Mouse (Mus musculus) urinary bladder, postnatal 14 days (tissue): Measurements from ENCODE around the gene Padi1.

ENCODE experiments used
- DNase-seq: peaks from one replicate; pipeline ENCODE4 v3.0.0; 2021; ENCODE audit warnings: low spot score

Padi1 gene

GRCm38 (mm10) chr4:140845666-140846065 is at the start of gene Padi1:
TSS of gene Padi1 (minus strand) at chr4:140845778.
- DNase-seq = peak; percentile 38

DNA sequence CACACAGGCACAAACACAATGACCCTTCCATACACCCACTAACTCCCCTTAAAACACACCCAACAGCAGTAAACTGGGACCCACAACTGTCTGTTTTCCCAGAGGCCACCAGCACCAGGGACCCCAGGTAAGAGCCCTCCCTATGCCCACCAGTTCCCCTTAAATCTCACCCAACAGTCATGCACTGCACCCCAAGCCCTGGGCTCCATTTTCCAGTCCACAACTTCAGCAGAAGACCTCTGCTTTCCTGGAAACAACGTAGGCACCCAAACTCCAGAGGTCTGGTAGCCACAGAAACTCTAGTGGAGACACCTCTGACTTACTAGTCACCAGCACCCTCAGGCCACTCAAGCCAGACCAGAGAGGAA is 46.6 kb upstream of the Padi1 start:
- no peak for DNase-seq

- no peak for DNase-seq
Observed at GRCm38 (mm10) chr4:140891525-140892162, 46.1 kb upstream of the Padi1 start.

GRCm38 (mm10) chr4:140883852-140884251 is 38.3 kb upstream of the Padi1 start:
- peak; percentile 52 for DNase-seq

GRCm38 (mm10) chr4:140882981-140883380 is 37.4 kb upstream of the Padi1 start:
- DNase-seq = no peak

DNA sequence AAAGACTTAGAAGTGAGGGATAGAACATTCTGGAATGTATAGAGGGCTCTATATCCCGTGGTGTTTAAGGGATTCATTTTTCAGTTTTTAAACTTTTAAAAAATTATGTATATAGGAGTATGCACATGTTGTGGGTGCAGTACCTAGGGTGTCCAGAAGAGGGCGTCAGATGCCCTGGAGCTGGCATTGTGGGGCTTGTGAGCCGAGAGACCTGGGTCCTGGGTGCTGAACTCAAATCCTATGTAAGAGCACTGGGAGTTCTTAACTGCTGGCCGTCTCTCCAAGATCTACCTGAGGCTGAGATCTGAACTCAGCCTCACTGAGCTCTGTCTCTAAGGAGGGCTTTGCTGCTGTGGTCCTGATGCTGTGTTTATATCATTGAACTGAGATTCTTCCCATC is 36.8 kb upstream of the Padi1 start:
- no peak for DNase-seq

- peak; percentile 2 for DNase-seq
Observed at GRCm38 (mm10) chr4:140881771-140882170, 36.2 kb upstream of the Padi1 start.

DNA sequence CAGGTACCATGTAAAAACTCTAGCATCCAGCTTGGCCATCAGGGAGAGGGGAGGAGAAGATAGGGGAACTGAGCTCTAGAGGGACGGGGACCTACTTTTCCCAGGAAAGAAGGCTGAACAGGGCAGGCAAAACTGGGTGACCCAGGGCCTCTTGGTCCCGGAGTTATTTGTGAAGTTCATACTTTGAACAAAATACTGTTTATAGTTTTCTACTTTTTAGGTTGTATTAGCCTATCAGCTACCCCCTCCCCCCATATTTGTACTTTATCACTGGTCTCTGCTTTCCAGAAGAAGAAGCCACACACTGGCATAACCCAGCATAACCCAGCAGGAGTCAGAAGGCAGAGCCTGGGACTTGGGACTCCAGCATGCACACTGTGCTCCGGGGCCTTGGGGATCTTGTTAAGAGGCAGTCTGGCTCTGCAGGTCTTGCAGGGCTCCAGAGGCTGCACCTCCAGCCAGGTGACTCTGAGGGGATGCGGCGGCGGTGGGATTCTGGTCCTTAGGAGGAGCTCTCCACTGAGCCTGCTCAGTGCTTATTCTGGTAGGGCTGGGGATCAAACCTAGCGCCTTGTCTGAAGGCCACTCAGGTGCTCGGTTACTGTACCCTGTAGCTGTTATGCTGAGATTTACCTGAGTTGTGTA is 35.6 kb upstream of the Padi1 start:
- no peak for DNase-seq

DNA sequence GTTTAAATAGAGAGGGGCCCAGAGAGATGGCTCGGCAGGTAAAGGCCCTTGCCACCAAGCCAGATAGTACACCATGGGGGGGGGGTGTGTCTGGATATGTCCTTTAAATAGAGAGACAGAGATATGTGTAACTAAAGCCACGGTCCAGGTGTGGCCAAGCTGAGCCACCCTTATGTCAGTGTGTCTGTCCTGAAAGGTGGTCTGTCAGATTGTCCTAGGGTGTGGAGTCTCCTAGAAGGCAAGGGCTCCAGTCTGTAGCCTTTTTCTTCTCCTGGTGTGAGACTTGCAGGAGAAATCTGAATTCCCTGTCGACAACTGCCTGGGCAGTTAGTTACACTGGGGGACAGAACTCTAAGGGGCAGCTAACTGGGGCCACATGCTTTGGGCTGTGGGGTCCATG is 34.6 kb upstream of the Padi1 start:
- DNase-seq = no peak

DNA sequence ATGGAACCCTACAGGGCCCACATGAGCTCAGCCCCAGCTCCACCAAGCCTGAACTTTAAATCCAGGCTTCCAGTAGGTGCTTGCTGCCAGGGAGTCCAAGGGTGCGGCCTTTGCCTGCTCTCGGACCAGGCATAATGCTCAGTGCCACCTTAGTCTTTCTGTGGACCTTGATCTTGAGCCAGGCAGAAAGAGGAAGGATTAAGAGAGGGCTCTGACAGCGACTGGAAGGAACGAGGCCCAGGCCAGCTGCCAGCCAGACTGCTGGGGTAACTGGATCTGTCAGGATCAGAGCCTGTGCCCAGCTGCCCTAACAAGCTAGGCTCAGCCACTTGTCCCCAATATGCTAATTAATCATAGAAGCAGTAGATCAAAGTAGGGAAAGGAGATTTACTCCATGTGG is 34.2 kb upstream of the Padi1 start:
- peak; percentile 8 for DNase-seq

GRCm38 (mm10) chr4:140879116-140879515 is 33.5 kb upstream of the Padi1 start:
- no peak for DNase-seq

- DNase-seq = no peak
Observed at GRCm38 (mm10) chr4:140878655-140879054, 33.1 kb upstream of the Padi1 start.

DNA sequence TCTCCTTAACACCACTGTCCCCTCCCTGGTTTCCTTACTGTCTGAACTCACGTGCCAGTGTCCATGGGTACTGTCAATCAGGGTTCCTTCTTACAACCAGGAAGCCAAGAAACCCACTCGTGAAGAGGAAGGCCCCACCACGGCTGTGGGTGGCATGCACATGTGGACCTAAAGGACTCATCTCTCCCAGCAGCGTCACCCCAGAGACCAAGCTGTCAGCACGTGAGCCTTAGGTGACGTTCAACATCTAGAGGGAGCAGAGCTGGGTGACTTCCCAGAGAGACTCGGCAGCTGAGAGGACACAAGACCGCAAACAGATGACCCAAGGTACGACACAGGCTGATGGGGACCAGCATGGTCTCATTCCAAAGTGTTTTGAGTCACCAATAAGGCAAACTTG is 31.9 kb upstream of the Padi1 start:
- no peak for DNase-seq

DNA sequence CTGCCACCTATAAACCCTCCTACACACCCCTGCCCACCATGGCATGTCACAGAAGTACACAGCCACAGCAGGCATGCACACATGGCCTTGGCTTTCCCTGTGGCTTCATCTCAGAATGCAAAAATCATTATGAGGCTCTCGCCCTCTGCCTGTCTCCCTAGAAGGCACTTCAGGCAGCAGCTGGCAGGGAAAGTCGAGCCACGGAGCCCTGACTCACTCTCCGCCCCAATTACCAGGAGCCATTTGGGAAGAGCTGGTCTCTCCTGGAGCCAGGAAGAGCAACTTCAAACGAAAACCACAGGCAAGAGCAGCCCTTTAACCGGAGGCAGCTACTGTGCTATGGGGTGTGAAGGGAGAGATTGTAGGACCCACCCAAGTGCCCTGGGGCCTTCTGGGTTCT is 31.1 kb upstream of the Padi1 start:
- no peak for DNase-seq

- no peak for DNase-seq
Observed at GRCm38 (mm10) chr4:140876161-140876560, 30.6 kb upstream of the Padi1 start.

GRCm38 (mm10) chr4:140873011-140873410 is 27.4 kb upstream of the Padi1 start:
- no peak for DNase-seq

- no peak for DNase-seq
Observed at GRCm38 (mm10) chr4:140872686-140872992, 27.1 kb upstream of the Padi1 start.

- DNase-seq = no peak
Observed at GRCm38 (mm10) chr4:140871851-140872685, 26.5 kb upstream of the Padi1 start.

DNA sequence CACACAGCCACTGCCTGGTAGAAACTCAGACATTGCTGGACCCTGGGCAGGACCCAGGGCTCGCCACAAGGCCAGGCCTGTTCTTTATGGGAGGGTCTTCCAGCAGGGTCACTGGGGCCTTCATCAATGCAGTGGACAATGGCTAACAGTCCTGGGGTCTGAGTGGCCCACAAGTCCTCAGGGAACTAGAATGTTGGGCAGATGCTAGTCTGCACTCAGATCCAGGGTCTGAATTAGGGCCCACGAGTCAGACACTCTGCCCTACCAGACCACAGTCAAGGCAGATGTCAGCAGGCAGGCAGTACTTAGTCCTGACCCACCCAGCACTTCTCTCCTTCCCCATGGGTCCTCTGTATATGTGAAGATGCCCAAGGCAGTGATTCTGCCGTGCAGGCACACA is 25.8 kb upstream of the Padi1 start:
- no peak for DNase-seq

GRCm38 (mm10) chr4:140870876-140871275 is 25.3 kb upstream of the Padi1 start:
- no peak for DNase-seq

- DNase-seq = no peak
Observed at GRCm38 (mm10) chr4:140869945-140870344, 24.4 kb upstream of the Padi1 start.

- no peak for DNase-seq
Observed at GRCm38 (mm10) chr4:140868484-140869190, 23.1 kb upstream of the Padi1 start.
